Mouse (Mus musculus) cerebellum, adult (tissue): ENCODE measurements at regions not wholly inside any gene's neighbourhood (a gene's known extent, or its start where the extent isn't known, plus 50 kb on each side); places are given as distances from the start of the nearest gene placed in this dataset.

Experiments
- ATAC-seq: cut with Nextera tagmentation; 2 replicates; pipeline ENCODE4 v1.9.2; 2017; ENCODE audit warnings: mild to moderate bottlenecking, moderate library complexity, mixed read lengths; ENCODE audit not compliant: insufficient number of reproducible peaks, low FRiP score, low TSS enrichment

DNA sequence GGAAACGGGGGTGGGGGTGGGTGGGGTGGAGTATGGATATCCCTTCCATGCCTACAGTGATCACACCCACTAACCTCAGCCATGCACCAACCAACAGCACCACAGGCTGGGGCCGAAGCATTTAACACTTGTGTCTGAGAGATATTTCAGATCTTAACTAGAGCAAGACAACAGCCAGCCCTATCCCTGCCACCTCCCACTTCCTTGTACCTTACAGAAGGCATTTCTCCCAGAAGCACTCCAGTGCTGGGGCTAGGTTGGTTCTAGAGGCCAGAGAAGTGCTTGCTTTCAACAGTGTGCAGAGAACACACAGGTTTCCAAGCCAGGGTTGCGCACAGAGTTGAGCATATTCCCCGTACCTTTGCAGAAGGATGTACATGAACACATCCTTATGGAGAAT is 79.1 kb upstream of the Akt3 start:
- ATAC-seq, result no peak

DNA sequence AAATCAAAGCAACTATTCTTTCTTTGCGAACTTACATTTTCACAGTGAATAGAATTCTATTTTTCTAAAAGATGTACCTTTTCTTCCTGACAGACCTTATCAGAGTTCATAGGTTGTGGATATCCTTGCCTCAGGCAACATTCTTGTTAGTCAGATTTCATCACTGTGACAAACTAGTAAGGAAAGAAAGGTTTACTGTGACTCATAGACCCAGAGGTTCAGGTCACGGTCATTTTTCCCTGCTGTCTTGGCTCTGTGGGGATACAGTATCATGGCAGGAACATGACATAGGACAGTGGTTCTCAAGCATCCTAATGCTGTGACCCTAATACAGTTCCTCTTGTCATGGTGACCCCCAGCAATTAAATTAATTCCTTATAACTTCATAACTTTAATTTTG is 78.4 kb upstream of the Akt3 start:
- ATAC-seq, result no peak

- no peak for ATAC-seq
These were observed 78.0 kb upstream of the Akt3 start for GRCm38 (mm10) chr1:177335961-177336360.

DNA sequence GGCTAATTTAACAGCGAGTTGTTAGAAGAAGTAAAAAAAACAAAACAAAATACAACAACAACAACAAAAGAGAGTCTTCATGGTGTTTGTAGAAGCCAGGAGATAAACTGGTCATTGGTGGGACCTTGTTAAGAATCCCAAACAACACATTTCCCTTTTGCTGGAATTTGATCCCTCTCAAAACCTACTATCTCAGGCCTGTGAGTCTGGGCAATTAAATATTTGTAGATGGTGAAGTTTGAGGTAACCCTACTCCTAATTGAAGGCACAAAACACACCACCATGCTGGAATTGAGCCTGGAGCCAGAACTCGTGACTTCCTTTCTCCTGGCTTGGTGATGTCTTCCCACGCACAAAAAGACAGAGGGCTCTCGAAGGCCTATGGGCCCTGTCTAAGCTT is 65.4 kb upstream of the Akt3 start:
- ATAC-seq, result no peak

GRCm38 (mm10) chr1:177322745-177323299 is 64.8 kb upstream of the Akt3 start:
- ATAC-seq, result peak; percentile 62; the same call in 1 of the 2 replicates

DNA sequence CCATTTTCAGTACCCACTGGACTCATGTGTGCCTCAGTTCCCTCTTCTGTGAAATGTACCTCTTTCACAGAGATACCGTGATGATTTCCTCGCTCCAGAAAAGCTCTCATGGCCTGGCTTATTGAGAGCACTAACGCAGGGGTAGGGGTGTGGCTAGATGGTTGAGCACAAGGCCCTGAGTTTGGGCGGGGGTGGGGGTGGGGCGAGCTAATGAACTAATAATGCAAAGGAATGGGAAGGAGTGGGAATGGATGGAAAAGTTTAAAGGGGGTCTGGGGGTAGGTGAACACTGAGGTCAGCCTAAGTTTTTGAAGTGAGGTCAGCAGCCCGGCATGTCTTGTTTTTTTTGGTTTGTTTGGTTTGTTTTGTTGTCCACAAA is 64.3 kb upstream of the Akt3 start:
- 0 out of 2 replicates have a peak, but pooled peaks have one; percentile 39 for ATAC-seq

- peak; percentile 71 for ATAC-seq
These were observed 63.8 kb upstream of the Akt3 start for GRCm38 (mm10) chr1:177321655-177322306.

DNA sequence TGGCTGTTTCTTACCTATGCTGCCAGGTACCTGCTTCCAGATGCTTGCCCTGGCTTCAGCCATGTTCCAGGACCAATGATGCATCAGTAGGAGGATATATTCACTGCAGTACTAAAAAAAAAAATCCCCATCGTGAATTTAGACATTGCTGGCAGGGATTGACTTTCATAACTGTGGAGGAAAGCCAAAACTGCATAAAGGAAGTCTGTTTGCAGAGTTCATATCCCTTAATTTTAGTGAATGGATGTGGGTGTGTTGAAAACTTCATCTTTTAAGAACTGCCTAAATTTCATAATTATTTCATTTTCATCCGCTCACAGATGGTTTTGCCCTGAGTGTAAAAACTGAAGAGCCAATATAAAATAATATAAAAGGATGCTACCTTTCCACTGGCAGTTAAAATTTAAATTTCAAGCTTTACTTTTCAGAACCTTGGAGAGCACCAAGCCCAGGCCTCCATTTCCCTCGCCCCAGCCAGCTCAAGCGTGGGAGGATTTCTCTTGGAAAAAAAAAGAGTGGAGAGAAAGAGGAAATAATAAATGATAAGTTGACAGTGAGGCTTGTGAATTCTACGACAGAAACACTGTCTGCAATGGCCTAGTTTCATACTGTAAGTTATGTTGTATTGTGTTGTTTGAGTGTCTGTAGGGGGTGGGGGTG is 50.3 kb upstream of the Akt3 start:
- ATAC-seq, result no peak
